Mouse (Mus musculus) megakaryocyte-erythroid progenitor cell, adult 5-6 weeks (primary cell): ENCODE measurements at regions not wholly inside any gene's neighbourhood (a gene's known extent, or its start where the extent isn't known, plus 50 kb on each side); places are given as distances from the start of the nearest gene placed in this dataset.

Experiments used
- ATAC-seq: replicated peaks from 2 replicates; pipeline ENCODE4 v1.8.0; 2016; ENCODE audit warnings: mild to moderate bottlenecking, inconsistent platforms; ENCODE audit not compliant: severe bottlenecking, poor library complexity, low FRiP score, low TSS enrichment

DNA sequence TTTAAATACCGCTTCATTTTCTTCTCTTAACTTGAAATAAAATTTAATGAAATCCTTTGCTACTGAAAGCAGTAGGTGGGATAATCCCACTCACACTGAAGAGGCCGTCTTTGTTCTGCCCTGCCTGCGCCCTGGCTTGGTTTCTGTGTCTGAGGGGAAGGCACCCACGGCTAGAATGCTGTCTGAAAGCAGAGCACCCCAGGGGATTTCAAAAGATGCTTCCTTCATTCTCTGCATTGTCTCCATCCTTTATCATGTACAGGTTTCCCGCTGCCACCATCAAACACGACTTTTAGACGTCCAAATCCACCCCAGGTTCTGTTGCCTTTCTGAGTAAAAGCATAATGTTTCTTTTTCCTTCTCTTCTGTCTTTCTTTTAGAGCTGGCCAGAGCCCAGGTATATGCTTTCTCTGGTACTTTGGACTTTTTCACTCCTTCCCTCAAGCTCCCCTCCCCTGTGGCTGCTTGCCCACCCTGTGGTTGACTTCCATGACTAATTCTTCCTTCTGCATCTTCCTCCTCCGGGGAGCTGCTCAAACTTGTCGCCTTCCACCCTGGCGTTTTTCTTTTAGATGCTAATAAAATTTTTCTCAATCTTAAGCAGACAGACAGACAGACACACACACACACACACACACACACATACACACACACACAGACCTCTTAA is 370.2 kb upstream of the Hs6st1 start:
- no peak for ATAC-seq

DNA sequence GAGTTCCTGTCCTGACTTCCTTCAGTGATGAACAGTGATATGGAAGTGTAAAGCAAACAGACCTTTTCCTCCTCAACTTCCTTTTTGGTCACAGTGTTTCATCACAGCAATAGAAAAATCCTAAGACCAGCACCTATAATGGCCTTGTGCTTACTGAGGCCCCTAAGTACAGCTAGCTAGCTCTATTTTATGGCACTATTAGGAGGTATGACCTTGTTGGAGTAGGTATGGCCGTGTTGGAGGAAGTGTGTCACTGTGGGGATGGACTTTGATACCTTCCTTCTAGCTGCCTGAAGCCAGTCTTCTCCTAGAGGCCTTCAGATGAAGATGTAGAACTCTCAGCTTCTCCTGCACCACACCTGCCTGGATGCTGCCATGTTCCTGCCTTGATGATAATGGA is 365.6 kb upstream of the Hs6st1 start:
- no peak for ATAC-seq

DNA sequence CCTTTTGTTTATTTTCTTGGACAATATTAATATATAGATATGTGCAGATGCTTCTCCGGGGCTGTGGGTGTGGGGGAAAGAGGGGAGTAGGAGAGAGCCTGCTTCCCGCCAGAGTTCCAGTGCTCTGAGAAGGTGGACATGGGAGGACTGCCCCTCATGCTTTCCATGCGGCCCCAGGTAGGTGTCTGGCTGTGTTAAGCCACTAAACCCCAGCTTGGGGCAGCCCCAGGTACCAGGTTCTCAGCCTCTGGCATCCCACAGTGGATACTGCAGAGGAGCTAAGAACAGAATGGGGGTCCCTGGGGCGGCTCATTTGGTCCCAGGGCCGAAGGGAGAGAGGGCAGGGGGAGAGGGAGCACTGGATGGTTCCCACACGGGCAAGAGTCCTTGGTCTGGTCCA is 361.9 kb upstream of the Hs6st1 start:
- ATAC-seq, result no peak

GRCm38 (mm10) chr1:35708176-35708788 is 359.9 kb upstream of the Hs6st1 start:
- no peak for ATAC-seq

DNA sequence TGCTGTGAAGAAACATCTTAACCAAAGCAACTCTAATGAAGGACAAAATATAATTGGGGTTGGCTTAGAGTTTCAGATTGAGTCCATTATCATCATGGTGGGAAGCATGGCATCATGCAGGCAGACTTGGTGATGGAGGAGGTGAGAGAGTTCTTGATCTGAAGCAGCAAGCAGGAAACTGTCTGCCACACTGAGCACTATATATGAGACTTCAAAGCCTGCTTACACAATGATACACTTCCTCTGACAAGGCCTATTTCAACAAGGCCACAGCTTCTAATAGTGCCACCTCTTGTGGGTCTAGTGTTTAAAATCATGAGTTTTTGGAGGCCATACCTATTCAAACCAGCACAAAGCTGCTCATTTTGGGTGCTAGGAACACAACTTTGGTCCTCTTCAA is 359.0 kb upstream of the Hs6st1 start:
- no peak for ATAC-seq

DNA sequence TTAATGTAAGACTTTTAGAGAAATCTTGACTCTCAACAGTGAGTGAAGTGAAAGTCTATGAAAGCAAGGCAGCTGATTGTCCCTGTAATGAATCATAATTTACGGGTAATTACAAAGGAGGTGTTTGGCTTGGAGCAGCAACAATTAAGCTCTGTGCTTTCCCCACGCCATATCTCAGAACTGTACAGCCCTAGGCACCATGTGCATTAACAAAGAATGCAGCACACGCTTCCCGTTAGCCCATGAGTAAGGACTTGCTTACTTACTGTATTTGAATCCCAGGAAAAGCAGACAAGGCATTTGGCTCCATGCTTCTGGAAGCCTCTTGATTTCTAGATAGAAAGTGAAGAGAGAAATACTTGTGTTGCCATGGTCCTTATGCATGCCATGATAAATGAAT is 354.2 kb upstream of the Hs6st1 start:
- no peak for ATAC-seq

DNA sequence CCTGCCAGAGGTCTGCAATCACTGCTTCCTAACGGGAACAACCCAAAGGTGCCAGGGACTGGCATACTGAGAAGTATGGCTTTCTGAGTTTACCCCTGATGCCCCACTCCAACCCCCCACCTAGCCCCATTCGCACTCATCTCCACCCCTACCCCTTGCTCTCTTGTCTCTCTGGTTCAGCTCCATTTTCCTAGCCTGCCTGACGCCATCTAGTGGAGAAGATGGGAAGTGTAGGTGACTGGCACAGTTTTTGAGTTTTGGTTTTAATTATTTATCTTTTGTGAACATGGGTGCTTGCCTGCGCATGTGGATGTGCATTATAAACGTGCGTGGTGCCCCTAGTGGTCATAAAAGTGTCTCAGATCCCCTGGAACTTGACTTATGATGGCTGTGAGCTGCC is 352.3 kb upstream of the Hs6st1 start:
- no peak for ATAC-seq

GRCm38 (mm10) chr1:35717166-35717565 is 351.0 kb upstream of the Hs6st1 start:
- ATAC-seq, result no peak

- no peak for ATAC-seq
Observed at GRCm38 (mm10) chr1:35717659-35718058, 350.5 kb upstream of the Hs6st1 start.

DNA sequence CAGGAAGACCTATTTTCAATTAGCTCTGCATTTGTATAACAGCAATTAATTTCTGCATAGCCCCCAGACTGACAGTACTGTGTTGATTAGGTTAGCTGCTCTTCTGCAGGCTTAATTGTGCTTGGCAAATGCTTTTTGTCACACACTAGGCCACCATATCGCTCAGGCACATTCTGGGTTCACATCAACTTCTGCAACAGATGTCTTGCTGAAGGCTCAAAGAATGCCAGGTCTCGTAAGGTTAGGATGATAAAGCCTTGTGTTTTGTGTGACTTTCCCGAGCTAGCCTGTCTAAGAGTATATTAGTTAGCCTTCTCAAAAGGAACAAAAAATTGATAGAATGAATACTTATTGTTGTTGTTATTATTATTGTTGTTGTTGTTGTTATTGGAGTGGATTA is 348.1 kb upstream of the Hs6st1 start:
- no peak for ATAC-seq

DNA sequence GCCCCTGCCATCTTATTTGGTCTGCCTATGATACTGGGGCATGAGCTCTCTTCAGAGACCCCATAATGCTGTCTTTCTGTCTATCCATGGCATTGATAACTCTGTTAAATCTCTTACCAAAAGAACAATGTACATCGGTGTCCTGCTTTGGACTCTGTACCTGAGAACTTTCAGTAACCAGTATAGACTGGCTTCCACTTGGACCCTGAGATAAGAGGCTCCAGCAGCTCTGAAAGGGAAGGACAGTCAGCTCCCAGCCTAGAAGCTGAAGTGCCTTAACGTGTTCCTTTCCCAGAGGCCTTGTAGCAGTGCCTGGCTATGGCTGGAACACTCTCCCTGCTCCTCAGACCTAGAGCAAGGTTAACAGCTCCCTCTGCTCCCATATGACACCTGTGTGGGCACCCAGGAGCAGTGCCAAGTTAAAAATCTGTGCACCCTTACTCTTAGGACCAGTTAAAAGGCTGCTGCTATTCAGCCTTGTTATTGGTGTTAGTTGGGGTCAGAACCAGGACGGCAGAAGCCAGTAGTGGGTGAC is 343.8 kb upstream of the Hs6st1 start:
- ATAC-seq, result no peak

DNA sequence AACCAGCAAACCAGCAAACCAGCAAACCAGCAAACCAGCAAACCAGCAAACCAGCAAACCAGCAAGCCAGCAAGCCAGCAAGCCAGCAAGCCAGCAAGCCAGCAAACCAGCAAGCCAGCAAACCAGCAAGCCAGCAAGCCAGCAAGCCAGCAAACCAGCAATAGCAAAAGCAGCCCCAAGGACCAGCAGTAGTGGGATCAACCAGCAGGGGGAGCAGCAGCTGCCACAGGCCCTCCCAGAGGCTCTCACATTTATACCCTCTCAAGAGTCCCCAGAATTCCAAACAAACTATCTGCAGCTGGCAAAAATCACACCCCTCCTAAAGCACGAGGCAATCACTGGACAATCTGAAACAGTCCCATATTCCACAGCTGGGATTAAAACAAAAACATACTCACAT is 341.6 kb upstream of the Hs6st1 start:
- no peak; the same call in 1 of the 2 replicates for ATAC-seq

DNA sequence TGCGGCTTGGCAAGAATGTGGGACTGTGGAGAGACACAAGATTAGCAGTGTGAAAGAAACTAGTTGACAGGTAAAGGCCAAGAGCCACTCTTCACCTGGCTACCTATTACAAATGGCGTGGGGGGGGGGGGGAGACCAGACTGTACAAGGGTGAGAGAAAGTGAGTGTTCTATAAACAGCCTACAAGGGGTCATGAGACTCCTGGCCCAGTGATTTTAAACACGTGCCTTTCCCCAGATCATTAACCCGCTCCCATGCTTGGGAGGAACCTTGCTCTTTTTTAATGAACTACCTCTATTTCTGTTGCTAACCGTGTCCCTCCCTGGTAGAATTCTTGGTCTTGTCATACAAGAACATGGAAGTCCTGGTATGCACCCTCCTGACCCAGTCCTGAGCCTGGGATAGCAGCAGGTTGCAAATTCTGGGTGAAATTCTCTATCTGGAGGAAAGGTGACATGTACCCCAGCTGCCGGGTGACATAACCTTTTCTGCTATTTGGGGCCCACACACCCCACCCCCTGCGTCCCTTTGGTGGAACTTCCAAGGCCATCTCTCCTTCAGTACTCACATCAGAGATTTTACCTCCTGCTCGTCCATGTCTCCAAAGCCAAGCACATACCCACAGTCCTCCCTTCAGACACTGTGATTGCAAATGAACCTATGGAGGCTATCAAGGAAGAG is 340.8 kb upstream of the Hs6st1 start:
- ATAC-seq, result no peak

DNA sequence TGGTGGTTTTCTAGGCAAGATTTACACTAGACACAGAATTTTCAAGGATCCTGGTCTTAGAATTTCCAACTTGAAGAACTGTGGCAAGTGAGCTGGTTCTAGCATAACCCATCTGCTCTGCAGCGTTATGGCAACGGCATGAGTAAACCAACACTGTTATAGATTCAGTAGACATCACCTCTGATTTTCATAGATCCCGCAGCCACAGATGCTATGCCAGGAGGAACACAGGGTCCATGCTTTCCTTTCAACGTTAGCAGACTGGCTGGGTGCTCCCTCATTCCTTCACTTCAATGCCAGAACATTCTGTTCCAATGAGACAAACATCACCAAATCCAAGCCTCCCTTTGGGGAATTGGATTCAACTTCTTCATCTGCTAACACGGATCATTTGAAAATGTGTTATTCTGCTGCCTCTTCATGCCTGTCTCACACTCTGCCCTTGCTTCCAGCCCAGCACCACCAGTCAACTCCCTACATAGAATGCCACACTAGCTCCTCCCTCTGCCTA is 338.4 kb upstream of the Hs6st1 start:
- no peak for ATAC-seq

GRCm38 (mm10) chr1:35730309-35730708 is 337.9 kb upstream of the Hs6st1 start:
- ATAC-seq, result no peak

GRCm38 (mm10) chr1:35736247-35736646 is 332.0 kb upstream of the Hs6st1 start:
- ATAC-seq, result no peak

GRCm38 (mm10) chr1:35749603-35750002 is 318.6 kb upstream of the Hs6st1 start:
- no peak for ATAC-seq

- no peak for ATAC-seq
Observed at GRCm38 (mm10) chr1:35750092-35750521, 318.1 kb upstream of the Hs6st1 start.

DNA sequence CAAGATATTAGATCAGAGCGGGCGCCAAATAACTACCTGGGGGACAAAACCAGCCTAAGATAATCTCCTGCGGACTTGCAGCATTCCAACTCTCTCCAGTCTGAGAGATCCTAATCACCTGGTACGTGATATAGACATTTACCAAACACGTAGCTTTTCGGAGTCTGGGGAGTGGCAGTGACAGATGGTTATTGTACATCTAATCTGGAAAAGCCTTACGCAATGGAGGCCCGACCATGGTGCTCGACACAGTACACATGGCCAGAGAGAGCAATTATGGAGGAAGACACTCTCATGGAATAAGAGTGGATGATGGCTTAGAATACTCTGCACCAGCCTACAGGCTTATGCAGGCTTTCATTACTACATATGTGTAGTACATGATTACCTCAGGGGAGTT is 315.6 kb upstream of the Hs6st1 start:
- no peak for ATAC-seq

DNA sequence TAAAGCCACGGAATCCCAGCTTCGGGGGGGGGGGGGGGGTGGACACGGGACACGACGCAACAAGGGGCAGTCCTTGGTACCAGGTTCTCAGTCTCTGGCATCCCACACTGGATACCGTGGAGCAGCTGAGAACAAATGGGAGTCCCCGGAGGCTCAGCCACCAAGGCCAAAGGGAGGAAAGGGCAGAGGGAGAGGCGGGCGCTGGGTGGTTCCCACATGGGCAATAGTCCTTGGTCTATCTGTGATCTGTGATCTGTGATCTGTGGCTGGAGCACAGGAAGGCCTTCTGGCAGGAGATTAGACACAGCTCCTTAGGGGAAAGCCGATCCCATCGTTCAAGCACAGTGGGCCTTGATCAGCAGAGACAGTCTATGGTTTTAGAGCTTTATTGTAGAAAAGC is 314.0 kb upstream of the Hs6st1 start:
- no peak for ATAC-seq

GRCm38 (mm10) chr1:35759010-35759409 is 309.2 kb upstream of the Hs6st1 start:
- no peak for ATAC-seq
